Mouse (Mus musculus): Measurements from ENCODE around the gene Scn11a.

Gene Scn11a

GRCm38 (mm10) chr9:119825297-119825696 is at the start of gene Scn11a:
TSS of gene Scn11a (minus strand) at chr9:119825456.
- DNase-seq (ENCODE audit: low read depth, low spot score) = no peak

- DNase-seq (ENCODE audit: low read depth, low spot score) = no peak
Measured at GRCm38 (mm10) chr9:119854170-119854569, 28.9 kb upstream of the Scn11a start.

- no peak for DNase-seq (ENCODE audit: low read depth, low spot score)
Measured at GRCm38 (mm10) chr9:119853071-119853846, 28.0 kb upstream of the Scn11a start.

GRCm38 (mm10) chr9:119852347-119853030 is 27.2 kb upstream of the Scn11a start:
- DNase-seq (ENCODE audit: low read depth, low spot score) = no peak

GRCm38 (mm10) chr9:119849214-119849613 is 24.0 kb upstream of the Scn11a start:
- DNase-seq (ENCODE audit: low read depth, low spot score) = no peak

- no peak for DNase-seq (ENCODE audit: low read depth, low spot score)
Measured at GRCm38 (mm10) chr9:119848671-119849070, 23.4 kb upstream of the Scn11a start.

GRCm38 (mm10) chr9:119847187-119847586 is 21.9 kb upstream of the Scn11a start:
- no peak for DNase-seq (ENCODE audit: low read depth, low spot score)

- no peak for DNase-seq (ENCODE audit: low read depth, low spot score)
Measured at GRCm38 (mm10) chr9:119844724-119845123, 19.5 kb upstream of the Scn11a start.

- DNase-seq (ENCODE audit: low read depth, low spot score) = no peak
Measured at GRCm38 (mm10) chr9:119843549-119843948, 18.3 kb upstream of the Scn11a start.

- no peak for DNase-seq (ENCODE audit: low read depth, low spot score)
Measured at GRCm38 (mm10) chr9:119842541-119843169, 17.4 kb upstream of the Scn11a start.

- no peak for DNase-seq (ENCODE audit: low read depth, low spot score)
Measured at GRCm38 (mm10) chr9:119842091-119842490, 16.8 kb upstream of the Scn11a start.

- no peak for DNase-seq (ENCODE audit: low read depth, low spot score)
Measured at GRCm38 (mm10) chr9:119841159-119841558, 15.9 kb upstream of the Scn11a start.

- DNase-seq (ENCODE audit: low read depth, low spot score) = no peak
Measured at GRCm38 (mm10) chr9:119835581-119836125, 10.4 kb upstream of the Scn11a start.

- DNase-seq (ENCODE audit: low read depth, low spot score) = no peak
Measured at GRCm38 (mm10) chr9:119831001-119831400, 5.7 kb upstream of the Scn11a start.

GRCm38 (mm10) chr9:119823722-119824121 is 1.5 kb downstream of the Scn11a start:
- DNase-seq (ENCODE audit: low read depth, low spot score) = no peak

- DNase-seq (ENCODE audit: low read depth, low spot score) = no peak
Measured at GRCm38 (mm10) chr9:119813631-119814030, 11.6 kb downstream of the Scn11a start.

- no peak for DNase-seq (ENCODE audit: low read depth, low spot score)
Measured at GRCm38 (mm10) chr9:119806491-119806890, 18.8 kb downstream of the Scn11a start.

- DNase-seq (ENCODE audit: low read depth, low spot score) = no peak
Measured at GRCm38 (mm10) chr9:119804501-119804847, 20.8 kb downstream of the Scn11a start.

GRCm38 (mm10) chr9:119803845-119804500 is 21.3 kb downstream of the Scn11a start:
- no peak for DNase-seq (ENCODE audit: low read depth, low spot score)

- DNase-seq (ENCODE audit: low read depth, low spot score) = no peak
Measured at GRCm38 (mm10) chr9:119803169-119803827, 22.0 kb downstream of the Scn11a start.

- DNase-seq (ENCODE audit: low read depth, low spot score) = no peak
Measured at GRCm38 (mm10) chr9:119801460-119801859, 23.8 kb downstream of the Scn11a start.
